Mouse (Mus musculus): ENCODE data around the gene Vwa3b. TPM values are rescaled to one million over a fixed set of nuclear protein-coding genes. Genes with fewer than 3 reads are reported as not detected.

The Vwa3b gene
- polyA plus RNA-seq (2016; fragmentation: Nextera tagmentation; extraction: Ambion mirVana): not detected in 2 replicates

DNA sequence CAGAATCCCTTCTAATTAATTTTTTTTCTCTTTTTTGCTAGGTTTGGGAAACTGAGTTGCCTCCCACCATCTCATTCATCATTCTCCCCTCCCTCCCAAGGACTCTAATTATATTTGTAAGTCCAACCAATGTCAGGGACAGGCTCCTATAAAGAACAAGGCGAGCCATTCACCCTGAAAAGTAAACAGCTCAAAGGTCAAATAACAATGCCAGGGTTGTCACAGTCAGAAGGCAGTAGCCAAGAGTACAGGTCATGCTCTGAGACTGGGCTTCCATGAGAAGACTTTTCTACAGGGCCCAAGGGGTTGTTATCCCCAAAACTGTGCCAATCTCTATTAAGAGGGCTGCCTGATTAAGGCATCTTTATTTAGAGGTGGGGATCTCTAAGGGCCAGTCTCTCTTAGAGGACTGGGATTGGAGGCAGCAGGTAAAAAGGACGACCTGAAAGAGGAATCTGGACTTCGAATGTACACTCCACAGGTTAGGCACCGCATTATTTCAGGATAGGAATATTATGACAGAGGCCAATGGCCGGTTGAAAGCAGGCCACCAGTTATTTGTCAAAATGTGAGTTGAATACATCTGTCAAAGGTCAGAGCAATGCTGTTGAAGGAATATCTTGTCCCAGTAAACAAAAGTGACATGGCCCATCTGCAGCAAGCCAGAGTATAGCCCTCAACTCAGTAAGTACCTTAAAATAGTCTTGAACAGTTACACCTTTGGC is at the start of gene Vwa3b:
Gene Vwa3b (plus strand): TSS at position 635 of the 725 bp plus-strand sequence.
- 75% methylated on average over 5 of the region's 5 CpGs for WGBS
- DNase-seq (ENCODE audit: low spot score): no peak

DNA sequence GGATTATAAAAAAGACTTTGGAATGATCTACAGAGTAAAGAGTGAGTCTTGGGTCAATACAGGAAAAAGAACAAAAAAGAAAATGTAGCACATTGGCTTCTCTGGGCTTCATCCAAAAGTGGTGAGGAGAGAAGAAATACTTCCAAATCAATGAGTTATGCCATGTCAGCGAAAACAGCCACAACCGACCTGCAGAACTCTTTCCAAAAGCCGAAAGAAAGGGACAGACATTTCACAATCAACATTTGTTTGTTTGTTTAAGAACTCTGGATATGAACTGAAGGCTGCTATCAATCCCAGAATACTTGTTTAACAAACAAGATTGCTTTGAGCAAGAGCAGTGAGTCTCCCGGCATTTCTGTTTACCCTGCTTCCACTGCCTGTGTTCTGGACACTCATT is 49.6 kb upstream of the Vwa3b start:
- Histone ChIP-seq H3K4me1 (no peaks in the 10 kb centered on the region), H3K9me3 (no peaks in the 10 kb centered on the region), H3K4me3 (no peak overlapping the region), H3K27me3 (ENCODE audit: insufficient read depth, poor library complexity, severe bottlenecking) (no peaks in the 10 kb centered on the region), H3K27ac (no peak overlapping the region), H3K36me3 (no peaks in the 10 kb centered on the region)
- no peak for DNase-seq (ENCODE audit: low spot score)
- 73% methylated on average over 4 of the region's 4 CpGs for WGBS

More for the DNA sequence above, at the start of gene Vwa3b:
- Histone ChIP-seq H3K27ac (no peak within 1 kb of the TSS), H3K36me3 (no peaks in the 10 kb centered on the region), H3K27me3 (ENCODE audit: insufficient read depth, poor library complexity, severe bottlenecking) (no peaks in the 10 kb centered on the region), H3K4me1 (peaks cover 7% of the 10 kb centered on the region; the same call in 1 of the 2 replicates), H3K9me3 (no peaks in the 10 kb centered on the region), H3K4me3 (no peak within 1 kb of the TSS)

DNA sequence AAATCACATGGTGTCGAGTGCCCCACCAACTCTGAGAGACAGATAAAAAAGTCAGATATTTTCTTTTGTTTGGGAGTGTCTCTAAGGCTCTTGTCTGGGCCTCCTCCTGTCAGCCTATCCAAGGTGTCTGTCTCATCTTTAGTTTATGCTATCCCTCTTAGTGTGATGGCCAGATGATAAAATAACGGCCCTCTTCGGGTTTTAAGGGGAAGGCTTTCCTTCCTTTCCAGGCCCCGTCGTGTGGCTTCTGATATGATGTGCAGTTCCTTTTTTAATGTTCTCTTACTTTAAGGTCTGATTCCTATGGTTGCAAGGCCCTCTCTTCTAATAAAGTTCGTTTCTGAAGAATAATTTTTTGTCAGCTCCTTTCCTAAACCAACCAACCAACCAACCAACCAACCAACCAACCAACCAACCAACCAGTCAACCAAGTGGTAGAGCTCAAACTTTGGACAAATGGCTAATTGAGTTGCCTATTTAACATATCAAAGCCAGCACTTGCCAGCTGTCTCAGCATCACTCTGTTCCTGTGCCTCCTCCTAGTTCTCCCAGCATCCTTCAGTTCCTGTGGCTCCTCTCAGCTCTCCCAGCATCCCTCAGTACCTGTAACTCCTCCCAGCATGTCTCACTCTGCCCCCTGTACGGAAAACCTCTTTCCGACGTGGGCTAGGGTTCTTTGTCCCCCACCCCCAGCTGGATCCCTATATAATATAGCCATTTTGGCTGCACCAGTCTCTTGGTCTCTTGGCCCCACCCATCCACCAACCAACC is 44.0 kb upstream of the Vwa3b start:
- Histone ChIP-seq H3K27ac (no peak overlapping the region), H3K27me3 (ENCODE audit: insufficient read depth, poor library complexity, severe bottlenecking) (peaks cover 9% of the 10 kb centered on the region; the same call in 1 of the 2 replicates), H3K9me3 (no peaks in the 10 kb centered on the region), H3K4me1 (no peaks in the 10 kb centered on the region; the same call in 1 of the 2 replicates), H3K4me3 (no peak overlapping the region), H3K36me3 (no peaks in the 10 kb centered on the region)
- DNase-seq (ENCODE audit: low spot score): no peak
- 78% methylated on average over 9 of the region's 9 CpGs for WGBS

DNA sequence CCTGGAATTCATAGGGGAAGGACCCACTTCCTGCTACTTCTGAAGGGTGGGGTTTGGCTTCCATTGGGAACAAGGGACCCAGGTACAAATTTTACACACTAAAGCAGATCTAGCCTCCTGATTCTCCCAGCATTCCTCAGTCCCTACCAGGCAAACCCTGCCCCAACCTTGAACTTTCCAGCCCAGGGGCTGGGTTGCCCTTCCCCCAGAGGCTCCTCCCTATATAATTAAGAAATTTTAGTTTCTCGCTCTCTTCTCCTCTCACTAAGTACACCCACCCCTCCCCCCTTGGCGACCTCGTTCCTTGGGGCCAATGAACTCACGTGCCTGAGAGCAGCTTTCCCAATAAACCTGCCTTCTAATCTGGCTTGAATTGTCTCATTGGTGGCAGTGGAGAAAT is 42.6 kb upstream of the Vwa3b start:
- H3K27ac ChIP-seq: no peak overlapping the region
- no peak overlapping the region for H3K4me3 ChIP-seq
- H3K4me1 ChIP-seq: no peaks in the 10 kb centered on the region; the same call in 1 of the 2 replicates
- DNase-seq (ENCODE audit: low spot score): no peak
- H3K27me3 ChIP-seq (ENCODE audit: insufficient read depth, poor library complexity, severe bottlenecking): peaks cover 9% of the 10 kb centered on the region; the same call in 1 of the 2 replicates
- no peaks in the 10 kb centered on the region for H3K9me3 ChIP-seq
- no peaks in the 10 kb centered on the region for H3K36me3 ChIP-seq
- WGBS: 42% methylated on average over 4 of the region's 4 CpGs

DNA sequence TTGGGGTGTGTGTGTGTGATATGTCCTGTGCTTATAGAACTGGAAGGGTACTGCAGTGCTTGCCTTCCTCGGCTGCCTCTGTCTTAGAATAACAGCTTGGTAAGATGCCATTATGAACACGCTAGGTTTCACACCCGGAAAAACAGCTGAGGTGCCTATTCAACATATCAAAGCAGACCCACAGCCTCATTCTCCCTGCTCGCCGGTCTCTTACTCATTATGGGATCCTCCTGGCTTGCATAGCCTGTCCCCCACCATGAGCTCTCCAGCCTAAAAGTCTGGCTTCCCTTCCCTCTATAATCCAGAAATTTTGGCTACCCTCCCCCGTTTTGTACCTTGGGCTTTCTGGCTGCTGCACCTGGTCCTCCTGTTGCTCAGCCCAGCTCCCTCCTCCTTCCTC is 42.0 kb upstream of the Vwa3b start:
- no peak overlapping the region for H3K4me3 ChIP-seq

DNA sequence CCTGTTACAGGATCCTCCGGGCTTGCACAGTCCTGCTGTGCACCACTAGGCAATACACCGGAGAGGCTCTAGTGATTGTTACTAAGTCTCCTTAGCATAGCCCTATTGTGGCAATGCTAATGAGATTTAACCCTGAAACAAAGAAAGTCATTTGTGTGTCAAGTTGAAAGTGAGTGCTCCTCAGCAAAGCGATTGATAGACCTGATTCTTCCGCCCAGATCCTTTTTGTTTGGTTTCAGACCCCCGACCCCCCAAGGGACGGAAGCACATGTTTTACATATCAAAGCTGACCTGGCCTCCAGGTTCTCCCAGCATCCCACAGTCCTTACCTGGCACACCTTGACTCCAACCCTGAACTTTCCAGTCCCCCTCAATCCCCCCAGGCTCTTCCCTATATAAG is 40.5 kb upstream of the Vwa3b start:
- Histone ChIP-seq H3K9me3 (no peaks in the 10 kb centered on the region), H3K27ac (no peak overlapping the region), H3K4me1 (no peaks in the 10 kb centered on the region; the same call in 1 of the 2 replicates), H3K27me3 (ENCODE audit: insufficient read depth, poor library complexity, severe bottlenecking) (peaks cover 9% of the 10 kb centered on the region; the same call in 1 of the 2 replicates), H3K36me3 (no peaks in the 10 kb centered on the region), H3K4me3 (no peak overlapping the region)
- 56% methylated on average over 6 of the region's 6 CpGs for WGBS
- no peak for DNase-seq (ENCODE audit: low spot score)

More for the DNA sequence above, 42.0 kb upstream of the Vwa3b start:
- Histone ChIP-seq H3K4me1 (no peaks in the 10 kb centered on the region; the same call in 1 of the 2 replicates), H3K27ac (no peak overlapping the region), H3K9me3 (no peaks in the 10 kb centered on the region), H3K27me3 (ENCODE audit: insufficient read depth, poor library complexity, severe bottlenecking) (peaks cover 9% of the 10 kb centered on the region; the same call in 1 of the 2 replicates), H3K36me3 (no peaks in the 10 kb centered on the region)
- 35% methylated on average over 6 of the region's 6 CpGs for WGBS
- no peak for DNase-seq (ENCODE audit: low spot score)

DNA sequence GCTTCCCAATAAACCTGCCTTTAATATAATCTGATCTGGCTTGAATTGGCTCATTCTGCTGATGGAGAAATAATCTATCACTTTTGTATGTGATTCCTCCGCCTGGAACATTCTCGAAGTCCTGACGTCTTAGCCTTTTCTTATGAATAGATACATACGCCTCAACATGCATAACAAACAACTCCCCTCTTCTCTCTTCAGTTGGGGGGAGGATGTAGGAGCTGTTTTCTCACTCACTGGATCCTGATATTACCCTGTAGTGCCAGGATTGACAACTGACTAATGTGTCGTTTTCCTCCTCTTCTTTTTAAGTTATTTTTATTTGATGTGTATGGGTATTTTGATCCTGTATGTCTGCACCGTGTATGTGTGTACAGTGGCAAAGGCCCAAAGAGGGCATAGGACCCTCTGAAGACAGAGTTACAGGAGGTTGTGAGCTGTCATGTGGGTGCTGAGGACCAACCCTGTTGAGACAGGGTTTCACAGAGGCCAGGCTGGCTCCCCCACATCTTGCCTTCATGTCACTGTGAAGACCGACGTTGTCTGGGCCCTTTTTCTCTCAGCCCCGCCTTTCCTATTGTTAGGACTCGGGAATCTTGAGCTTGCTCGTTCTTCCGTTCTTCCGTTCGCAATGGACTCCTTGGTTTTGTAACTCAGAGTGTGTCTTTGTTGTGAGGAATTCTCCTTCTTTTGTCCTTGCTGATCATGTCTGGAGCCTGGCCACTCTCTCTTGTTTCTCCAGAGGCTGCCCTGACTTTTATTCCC is 39.8 kb upstream of the Vwa3b start:
- 76% methylated on average over 14 of the region's 14 CpGs for whole genome bisulfite sequencing
- Histone ChIP-seq H3K4me1 (no peaks in the 10 kb centered on the region; the same call in 1 of the 2 replicates), H3K9me3 (no peaks in the 10 kb centered on the region), H3K27me3 (ENCODE audit: insufficient read depth, poor library complexity, severe bottlenecking) (peaks cover 9% of the 10 kb centered on the region; the same call in 1 of the 2 replicates), H3K27ac (no peak overlapping the region), H3K36me3 (no peaks in the 10 kb centered on the region), H3K4me3 (no peak overlapping the region)
- no peak for DNase-seq (ENCODE audit: low spot score)

DNA sequence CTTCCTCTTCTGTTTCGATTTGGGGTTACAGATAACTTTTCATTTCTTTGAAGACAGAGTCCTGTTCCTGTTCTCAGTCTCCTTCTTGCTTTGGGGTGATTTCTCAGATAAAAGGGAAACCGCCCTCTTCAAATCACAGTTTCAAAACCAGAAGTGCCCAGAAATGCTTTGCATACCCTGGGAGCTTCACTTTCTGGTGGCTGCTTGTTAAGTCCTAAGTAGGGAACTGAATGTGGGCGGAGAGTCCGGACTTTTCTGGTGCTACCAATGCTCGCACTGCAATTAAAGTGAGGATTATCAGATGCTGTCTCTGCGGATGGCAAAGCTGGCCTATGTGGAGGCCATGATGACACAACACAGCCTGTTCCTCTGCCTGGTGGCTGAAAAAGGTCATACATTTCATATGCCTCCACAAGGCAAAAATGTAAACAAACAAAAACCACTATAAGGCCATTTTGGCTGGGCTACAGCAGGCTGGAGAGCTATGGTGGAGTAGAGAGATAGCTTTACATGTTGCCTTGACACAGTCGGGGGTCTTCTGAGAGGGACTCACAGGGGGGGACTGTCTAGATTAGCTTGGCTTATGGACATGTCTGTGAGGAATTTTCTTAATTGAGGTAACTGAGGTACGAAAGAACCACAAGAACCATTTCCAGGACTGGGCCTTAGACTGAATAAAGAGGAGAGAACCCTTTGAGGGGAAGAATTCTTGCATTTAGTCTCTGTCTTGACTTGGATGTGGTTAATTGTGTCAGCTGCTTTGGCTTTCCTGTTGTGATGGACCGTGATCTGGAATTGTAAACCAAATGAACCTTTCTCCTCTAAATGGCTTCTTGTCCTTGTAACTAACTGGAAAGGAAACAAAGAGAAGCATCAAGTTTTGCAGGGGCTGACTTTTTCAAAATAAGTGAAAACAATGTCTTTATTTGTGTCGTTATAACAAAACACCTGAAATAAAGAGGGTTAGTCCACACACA is 38.9 kb upstream of the Vwa3b start:
- Histone ChIP-seq H3K36me3 (no peaks in the 10 kb centered on the region), H3K27ac (no peak overlapping the region), H3K9me3 (no peaks in the 10 kb centered on the region), H3K4me3 (no peak overlapping the region), H3K4me1 (no peaks in the 10 kb centered on the region; the same call in 1 of the 2 replicates), H3K27me3 (ENCODE audit: insufficient read depth, poor library complexity, severe bottlenecking) (peaks cover 9% of the 10 kb centered on the region; the same call in 1 of the 2 replicates)
- DNase-seq (ENCODE audit: low spot score): no peak
- WGBS: 80% methylated on average over 10 of the region's 10 CpGs

DNA sequence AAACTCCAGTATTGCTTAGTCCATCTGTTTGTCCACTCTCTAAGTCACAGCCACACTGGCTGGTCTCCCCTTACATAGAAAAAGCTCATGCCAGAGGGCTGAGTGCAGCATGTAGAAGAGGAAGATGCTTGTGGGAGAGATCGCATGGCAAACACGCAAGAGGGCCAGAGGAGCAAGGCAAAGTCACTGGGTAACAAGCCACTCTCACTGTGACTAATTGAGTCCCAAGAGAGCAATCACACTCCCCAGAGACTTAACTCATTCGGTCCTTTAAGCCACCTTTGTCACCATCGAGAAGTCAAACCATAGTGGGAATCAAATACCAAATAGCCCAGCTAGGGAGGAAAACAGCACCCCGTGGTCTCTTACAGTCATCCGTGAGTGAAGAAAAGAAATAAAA is 38.2 kb upstream of the Vwa3b start:
- Histone ChIP-seq H3K4me3 (no peak overlapping the region), H3K36me3 (no peaks in the 10 kb centered on the region), H3K27ac (no peak overlapping the region), H3K27me3 (ENCODE audit: insufficient read depth, poor library complexity, severe bottlenecking) (peaks cover 9% of the 10 kb centered on the region; the same call in 1 of the 2 replicates), H3K4me1 (no peaks in the 10 kb centered on the region; the same call in 1 of the 2 replicates), H3K9me3 (no peaks in the 10 kb centered on the region)
- WGBS: 86% methylated on average over 6 of the region's 6 CpGs
- DNase-seq (ENCODE audit: low spot score): no peak

DNA sequence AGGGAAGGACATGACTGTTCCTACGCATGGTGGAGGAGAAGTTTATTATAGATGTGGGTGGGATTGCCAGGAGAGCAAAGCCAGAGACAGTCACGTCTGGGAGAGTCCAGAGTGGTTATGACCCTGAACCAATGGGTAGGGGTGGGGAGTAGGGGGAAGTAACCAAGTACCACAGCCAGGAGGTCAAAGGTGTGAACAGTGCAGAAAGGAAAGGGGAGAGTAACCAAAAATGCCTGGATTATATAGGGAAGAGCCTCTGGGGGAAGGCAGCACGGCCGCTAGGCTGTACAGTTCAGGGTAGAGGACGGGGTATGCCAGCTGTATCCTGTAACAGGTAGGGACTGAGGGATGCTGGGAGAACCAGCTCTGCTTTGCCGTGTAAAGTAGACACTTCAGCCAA is 37.8 kb upstream of the Vwa3b start:
- no peaks in the 10 kb centered on the region for H3K9me3 ChIP-seq
- H3K4me1 ChIP-seq: no peaks in the 10 kb centered on the region; the same call in 1 of the 2 replicates
- H3K27ac ChIP-seq: no peak overlapping the region
- WGBS: 81% methylated on average over 6 of the region's 6 CpGs
- H3K27me3 ChIP-seq (ENCODE audit: insufficient read depth, poor library complexity, severe bottlenecking): peaks cover 9% of the 10 kb centered on the region; the same call in 1 of the 2 replicates
- no peaks in the 10 kb centered on the region for H3K36me3 ChIP-seq
- no peak for DNase-seq (ENCODE audit: low spot score)
- H3K4me3 ChIP-seq: no peak overlapping the region

DNA sequence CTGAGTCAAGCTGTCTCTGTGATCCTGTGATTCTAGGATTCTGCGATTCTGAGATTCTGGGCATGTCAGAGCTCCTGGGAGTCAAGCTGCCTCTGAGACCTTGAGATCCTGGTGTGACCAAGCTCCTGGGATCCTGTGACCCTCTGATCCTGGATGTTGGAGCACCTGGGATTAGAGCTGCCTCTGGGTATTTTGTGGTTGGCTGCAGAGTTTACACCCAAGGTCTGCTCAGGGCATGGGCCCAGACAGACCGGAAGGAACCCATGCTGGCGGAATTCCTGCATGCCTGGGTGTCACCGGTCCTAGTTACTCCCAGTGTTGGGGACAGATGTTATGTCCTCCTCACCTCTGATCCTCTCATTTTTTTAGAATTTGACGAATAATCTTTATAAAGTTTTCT is 32.1 kb upstream of the Vwa3b start:
- peaks cover 8% of the 10 kb centered on the region; the same call in 1 of the 2 replicates for H3K4me1 ChIP-seq
- H3K36me3 ChIP-seq: no peaks in the 10 kb centered on the region
- no peak overlapping the region for H3K27ac ChIP-seq
- no peak for DNase-seq (ENCODE audit: low spot score)
- H3K9me3 ChIP-seq: no peaks in the 10 kb centered on the region
- H3K4me3 ChIP-seq: no peak overlapping the region
- 84% methylated on average over 5 of the region's 5 CpGs for WGBS
- H3K27me3 ChIP-seq (ENCODE audit: insufficient read depth, poor library complexity, severe bottlenecking): no peaks in the 10 kb centered on the region
